Mouse (Mus musculus) kidney, postnatal 0 days (tissue): ENCODE measurements around the gene Nckap1l. TPM values are rescaled to one million over a fixed set of nuclear protein-coding genes. Genes with fewer than 3 reads are reported as not detected.
A peak's percentile ranks its signal among the peaks of the same experiment; 100 is the strongest.

Source experiments
- ATAC-seq: fragments of 200-750 bp; cut with Nextera tagmentation; replicated peaks from 2 replicates; pipeline ENCODE4 v1.8.0; 2017; ENCODE audit warnings: low read depth, moderate number of reproducible peaks, moderate TSS enrichment, moderate library complexity; ENCODE audit not compliant: low FRiP score
- DNase-seq: peaks from one replicate; pipeline ENCODE4 v3.0.0-alpha.2; 2016; ENCODE audit warnings: low spot score
- H3K27ac ChIP-seq: fragments of 300-500 bp; sonication (generic); 2 replicates; pipeline ENCODE4 v1.5.1; 2014; ENCODE audit warnings: mild to moderate bottlenecking
- H3K27me3 ChIP-seq: fragments of 300-500 bp; sonication (generic); 2 replicates; pipeline ENCODE4 v1.6.1; 2014; ENCODE audit warnings: low read length, mixed read lengths; ENCODE audit not compliant: insufficient read depth
- H3K36me3 ChIP-seq: fragments of 300-500 bp; sonication (generic); 2 replicates; pipeline ENCODE4 v1.6.1; 2014; ENCODE audit warnings: low read length, mixed read lengths; ENCODE audit not compliant: insufficient read depth
- H3K4me1 ChIP-seq: fragments of 300-500 bp; sonication (generic); replicated peaks from 2 replicates; pipeline ENCODE4 v1.6.1; 2014; ENCODE audit warnings: antibody characterized with exemption, low read length, mixed read lengths; ENCODE audit not compliant: insufficient read depth
- H3K4me2 ChIP-seq: fragments of 300-500 bp; sonication (generic); 2 replicates; pipeline ENCODE4 v1.6.1; 2014; ENCODE audit warnings: mild to moderate bottlenecking, low read length, moderate library complexity, mixed read lengths
- H3K4me3 ChIP-seq: fragments of 300-500 bp; sonication (generic); replicated peaks from 2 replicates; pipeline ENCODE4 v1.5.1; 2014; ENCODE audit warnings: low read depth, low read length
- H3K9ac ChIP-seq: fragments of 300-500 bp; sonication (generic); 2 replicates; pipeline ENCODE4 v1.6.1; 2014; ENCODE audit warnings: low read depth, low read length
- H3K9me3 ChIP-seq: fragments of 300-500 bp; sonication (generic); replicated peaks from 2 replicates; pipeline ENCODE4 v1.6.1; 2016; ENCODE audit warnings: low read length, inconsistent platforms, mixed read lengths
- CTCF ChIP-seq: IDR thresholded peaks from 2 replicates; pipeline ENCODE4 v1.5.1; 2016; ENCODE audit warnings: antibody characterized with exemption, low read depth, mild to moderate bottlenecking, moderate library complexity
- WGBS: fragments of 180-500 bp; shearing (Covaris S2); extraction: QIAGEN DNeasy Blood & Tissue Kit; methylation state at CpG from one replicate; pipeline ENCODE4 v1.1.7; 2014; 5-methylcytosine and 5-hydroxymethylcytosine counted together
- polyA plus RNA-seq: library from polyadenylated mRNA; unstranded; fragments of >200 nt; fragmentation: Nextera tagmentation; extraction: Ambion mirVana; gene quantifications from 2 replicates; pipeline ENCODE4 v1.2.1, GENCODE M21; 2015

Nckap1l gene
- polyA plus RNA-seq, 1 experiment from 2014 or later, result 1.2 TPM

GRCm38 (mm10) chr15:103540646-103541045 lies 87.1 kb downstream of the Nckap1l start:
- Histone ChIP-seq H3K36me3 (no peaks in the 10 kb centered on the region), H3K4me1 (peaks cover 12% of the 10 kb centered on the region), H3K4me2 (no peak overlapping the region), H3K27ac (no peak overlapping the region), H3K27me3 (no peaks in the 10 kb centered on the region), H3K4me3 (no peak overlapping the region), H3K9ac (no peak overlapping the region), H3K9me3 (no peaks in the 10 kb centered on the region)
- no peak for DNase-seq
- 37% methylated on average over 1 of the region's 1 CpGs for WGBS
- TF ChIP-seq CTCF, result no peak
- ATAC-seq, result no peak

GRCm38 (mm10) chr15:103542526-103542925 lies 88.9 kb downstream of the Nckap1l start:
- DNase-seq (no peak), ATAC-seq (peak; percentile 33; the same call in 1 of the 2 replicates)
- no peak for TF ChIP-seq CTCF
- H3K4me1 ChIP-seq, result peaks cover 5% of the 10 kb centered on the region
- H3K9ac ChIP-seq, result no peak overlapping the region
- no peaks in the 10 kb centered on the region for H3K36me3 ChIP-seq
- H3K27ac ChIP-seq, result 0 out of 2 replicates have a peak overlapping the region, but pooled peaks have one; percentile 25
- no peak overlapping the region for H3K4me2 ChIP-seq
- no peaks in the 10 kb centered on the region for H3K27me3 ChIP-seq
- no peaks in the 10 kb centered on the region for H3K9me3 ChIP-seq
- no peak overlapping the region for H3K4me3 ChIP-seq

DNA sequence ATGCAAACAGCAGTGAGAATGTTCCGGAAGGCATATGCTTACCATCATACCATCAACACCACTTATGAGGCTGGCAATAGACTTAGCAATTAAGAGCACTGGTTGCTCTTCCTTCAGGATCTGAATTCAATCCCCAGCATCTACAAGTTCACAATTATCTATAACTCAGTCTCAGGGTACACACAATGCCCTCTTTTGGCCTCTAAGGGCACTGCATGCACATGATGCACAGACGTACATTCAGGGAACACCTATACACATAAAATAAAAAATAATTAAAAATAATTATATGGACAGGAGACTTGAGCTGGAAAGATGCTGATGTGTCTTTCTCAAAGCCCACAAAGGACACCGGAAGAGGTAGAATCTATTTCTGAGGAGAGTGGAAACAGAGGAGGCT lies 94.4 kb downstream of the Nckap1l start:
- no peaks in the 10 kb centered on the region for H3K9me3 ChIP-seq
- 84% methylated on average over 3 of the region's 3 CpGs for WGBS
- no peak for ATAC-seq

More for the DNA sequence above, 94.4 kb downstream of the Nckap1l start:
- Histone ChIP-seq H3K27me3 (no peaks in the 10 kb centered on the region), H3K9ac (no peak overlapping the region), H3K4me2 (no peak overlapping the region), H3K4me3 (no peak overlapping the region), H3K4me1 (no peaks in the 10 kb centered on the region), H3K27ac (no peak overlapping the region), H3K36me3 (no peaks in the 10 kb centered on the region)
- no peak for DNase-seq
- peak; percentile 38; the same call in 1 of the 2 replicates for TF ChIP-seq CTCF

Other genes starting within 250 kb of the Nckap1l start
- 62.0 and 68.2 TPM in 2 replicates for gene Cbx5, start 214.0 kb upstream of the Nckap1l start, polyA plus RNA-seq
- 705 and 720 TPM in 2 replicates for gene Hnrnpa1, start 213.4 kb upstream of the Nckap1l start, polyA plus RNA-seq
- gene Nfe2, start 195.4 kb upstream of the Nckap1l start, polyA plus RNA-seq, result 1.9 and 2.8 TPM in 2 replicates
- 237 and 263 TPM in 2 replicates for gene Copz1, start 181.1 kb upstream of the Nckap1l start, polyA plus RNA-seq
- 0.47 and 0.65 TPM in 2 replicates for gene Gpr84, start 143.2 kb upstream of the Nckap1l start, polyA plus RNA-seq
- gene Zfp385a, start 113.7 kb upstream of the Nckap1l start, polyA plus RNA-seq, result 11.3 and 11.8 TPM in 2 replicates
- gene Itga5, start 87.0 kb upstream of the Nckap1l start, polyA plus RNA-seq, result 19.4 and 22.0 TPM in 2 replicates
- not detected in 2 replicates for gene Gtsf1, start 23.3 kb upstream of the Nckap1l start, polyA plus RNA-seq
- gene Gtsf2, start 5.3 kb upstream of the Nckap1l start, polyA plus RNA-seq, result not detected in 2 replicates
- 3.5 and 3.9 TPM in 2 replicates for gene Pde1b, start 49.2 kb downstream of the Nckap1l start, polyA plus RNA-seq
- gene Ppp1r1a, start 84.2 kb downstream of the Nckap1l start, polyA plus RNA-seq, result 85.5 and 93.2 TPM in 2 replicates
- not detected in 2 replicates for gene Glycam1, start 111.3 kb downstream of the Nckap1l start, polyA plus RNA-seq